In the genomic region with DNA sequence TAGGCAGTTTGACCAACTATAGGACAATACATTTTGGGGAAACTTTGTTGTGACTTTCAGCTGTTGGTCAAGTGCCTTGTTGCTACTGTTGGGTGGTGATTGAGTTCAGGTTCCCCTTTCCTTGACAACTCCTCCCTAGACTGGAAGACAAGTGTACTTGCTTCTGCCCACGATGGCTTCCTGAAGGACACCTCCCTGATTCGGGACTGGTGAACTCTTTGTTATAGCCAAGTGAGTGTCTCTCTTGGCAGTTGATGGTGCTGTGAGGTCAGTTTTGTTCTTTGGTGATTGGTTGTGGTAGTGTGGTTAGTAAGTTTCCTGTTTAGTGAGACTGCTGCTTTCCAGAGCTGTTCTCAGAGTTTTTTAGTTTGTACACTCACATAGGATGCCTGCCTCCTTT, we compare ENCODE assay signal across 11 mouse cellular contexts. TPM values are rescaled to one million over a fixed set of nuclear protein-coding genes. Genes with fewer than 3 reads are reported as not detected.
DNase-seq lines count a peak whose midpoint lies in the region; ATAC-seq lines count a peak whose summit lies in the region.
"Had no signal": no experiment of that assay in that cellular context is flagged by ENCODE, and none has a peak within 500 bp of the region (broad histone marks: within the 10 kb centered on the region; RNA-seq: fewer than 3 reads in every experiment).

No protein-coding gene starts in this region.

- ATAC-seq in granulocyte monocyte progenitor cell, adult 5-6 weeks (replicated peaks; ENCODE audit: poor library complexity, severe bottlenecking) = peak; percentile 87
- ATAC-seq: Patski had no signal

- DNase-seq in lung, postnatal 10 days = peak; percentile 19
- DNase-seq in lung, postnatal 14 days = no peak
- DNase-seq in CD4-positive helper T cell, adult 2 months (ENCODE audit: low read depth, low spot score) = peak; percentile 46
- peak; percentile 52 for DNase-seq in naive thymus-derived CD4-positive, alpha-beta T cell, adult 2 months (ENCODE audit: low read depth)
- no peak for DNase-seq in cerebellum, adult 11-12 months
- DNase-seq in gastrocnemius, postnatal 36 days = no peak
- DNase-seq: cerebellum, adult 9-11 months; kidney, adult 11 months; kidney, postnatal 4 days had no signal

- intact Hi-C loops in gastrocnemius, postnatal 36 days (cut with DNase I) = no loop called here

RNA-seq across cellular contexts. Expression of a gene that starts 19.5 kb away (rescaled TPM):
- 49.8 and 52.5 TPM in 2 replicates for total RNA-seq in granulocyte monocyte progenitor cell, adult 5-6 weeks (2014; fragmentation: Nextera tagmentation)
- total RNA-seq in granulocyte monocyte progenitor cell, adult 5-6 weeks (2017) = 125 and 135 TPM in 2 replicates
- total RNA-seq in gastrocnemius, postnatal 36 days (2021) = 100 to 1,000 TPM; 174 to 189 TPM

Comparison
In these comparisons a context has a peak if more than half of its experiments do, and no peak if none do; other contexts are left out.
1. DNase-seq: peak in lung, postnatal 10 days (single experiment), CD4-positive helper T cell, adult 2 months (single experiment) and naive thymus-derived CD4-positive, alpha-beta T cell, adult 2 months (single experiment); none in lung, postnatal 14 days (single experiment), cerebellum, adult 11-12 months (single experiment) and gastrocnemius, postnatal 36 days (0 of 2).